Mouse (Mus musculus) heart, postnatal 4 days (tissue): ENCODE results near the gene Megf8. TPM values are rescaled to one million over a fixed set of nuclear protein-coding genes. Genes with fewer than 3 reads are reported as not detected.

Source experiments
- DNase-seq: peaks from one replicate; pipeline ENCODE4 v3.0.0; 2021
- total RNA-seq, 2 experiments: library from RNA; stranded (reverse); gene quantifications; 2 replicates each; pipeline ENCODE4 v1.2.3; 2021

Megf8 gene
- total RNA-seq, 2 experiments from 2014 or later = 26.2 to 29.3 TPM

GRCm38 (mm10) chr7:25279076-25279860 is 37.7 kb upstream of the Megf8 start:
- DNase-seq = peak; percentile 94

DNA sequence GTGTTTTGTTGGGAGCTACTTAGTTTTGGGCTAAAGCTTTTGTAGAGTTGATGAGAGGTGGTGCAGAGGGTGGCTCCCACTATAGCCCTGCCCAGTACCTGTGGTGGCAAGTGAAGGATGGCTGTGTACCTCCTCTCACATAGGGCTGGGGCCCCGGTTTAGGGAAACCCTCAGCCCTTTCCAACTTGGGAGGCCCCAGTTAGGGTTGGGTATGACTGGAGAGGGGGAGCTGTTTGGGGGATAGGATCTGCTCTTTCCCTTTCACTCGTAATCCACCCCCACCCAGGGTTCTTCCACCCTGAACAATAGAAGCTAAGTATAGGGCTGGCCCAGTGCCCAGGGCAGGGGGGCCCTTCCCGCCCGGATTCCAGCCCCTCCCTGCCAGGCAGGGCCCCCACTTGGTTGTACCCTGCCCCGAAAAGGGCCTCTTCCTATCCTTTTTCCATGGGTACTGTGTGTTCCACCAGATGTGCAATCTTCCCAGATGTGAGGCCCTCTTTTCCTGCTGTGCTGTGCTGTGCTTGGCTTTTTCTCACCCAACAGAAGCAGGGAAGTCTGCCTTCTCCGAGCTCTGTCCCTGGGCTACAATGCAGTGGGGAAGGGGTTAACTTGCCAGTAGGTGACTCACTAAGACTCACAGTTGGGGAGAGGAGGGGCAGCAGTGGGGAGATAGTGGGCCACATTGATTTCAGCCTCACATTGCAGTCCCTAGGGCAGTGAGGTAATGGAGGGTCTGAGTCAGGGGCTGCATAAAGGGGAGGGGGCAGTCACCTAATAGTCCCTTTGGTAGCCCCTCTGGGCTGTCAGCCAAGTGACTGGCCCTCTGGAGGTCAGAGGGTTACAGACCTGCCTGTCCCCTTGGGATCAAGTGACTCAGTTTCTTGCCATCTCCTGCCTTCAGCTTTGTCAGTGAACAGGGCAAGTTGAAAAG is 36.8 kb upstream of the Megf8 start:
- peak; percentile 83 for DNase-seq

DNA sequence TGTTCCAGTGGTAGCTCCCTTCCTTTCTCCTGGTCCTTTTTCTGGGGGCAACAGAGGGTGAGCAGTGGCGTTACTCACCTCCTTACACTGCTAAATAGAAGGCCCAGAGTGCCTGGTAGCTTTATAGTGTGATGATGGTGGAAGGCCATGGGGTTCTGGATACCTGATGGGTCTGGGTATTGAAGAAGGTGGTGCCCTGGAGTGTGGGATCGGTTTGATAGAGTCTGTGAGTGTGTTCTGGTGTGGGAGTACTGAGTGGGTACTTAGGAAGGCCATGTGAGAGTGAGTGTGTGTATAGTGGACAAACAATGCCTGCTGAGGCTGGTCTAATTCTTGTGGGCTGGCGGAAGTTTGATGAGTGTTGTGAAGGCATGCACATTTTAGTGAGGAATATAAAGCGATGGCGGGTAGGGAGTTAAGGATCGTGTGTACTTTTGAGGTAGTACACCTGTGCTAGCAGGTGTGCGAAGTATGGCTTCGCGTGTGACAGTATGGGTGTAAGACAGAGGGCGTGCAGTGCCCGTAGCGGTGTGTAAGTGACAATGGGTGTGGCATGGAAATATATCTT is 35.7 kb upstream of the Megf8 start:
- no peak for DNase-seq

DNA sequence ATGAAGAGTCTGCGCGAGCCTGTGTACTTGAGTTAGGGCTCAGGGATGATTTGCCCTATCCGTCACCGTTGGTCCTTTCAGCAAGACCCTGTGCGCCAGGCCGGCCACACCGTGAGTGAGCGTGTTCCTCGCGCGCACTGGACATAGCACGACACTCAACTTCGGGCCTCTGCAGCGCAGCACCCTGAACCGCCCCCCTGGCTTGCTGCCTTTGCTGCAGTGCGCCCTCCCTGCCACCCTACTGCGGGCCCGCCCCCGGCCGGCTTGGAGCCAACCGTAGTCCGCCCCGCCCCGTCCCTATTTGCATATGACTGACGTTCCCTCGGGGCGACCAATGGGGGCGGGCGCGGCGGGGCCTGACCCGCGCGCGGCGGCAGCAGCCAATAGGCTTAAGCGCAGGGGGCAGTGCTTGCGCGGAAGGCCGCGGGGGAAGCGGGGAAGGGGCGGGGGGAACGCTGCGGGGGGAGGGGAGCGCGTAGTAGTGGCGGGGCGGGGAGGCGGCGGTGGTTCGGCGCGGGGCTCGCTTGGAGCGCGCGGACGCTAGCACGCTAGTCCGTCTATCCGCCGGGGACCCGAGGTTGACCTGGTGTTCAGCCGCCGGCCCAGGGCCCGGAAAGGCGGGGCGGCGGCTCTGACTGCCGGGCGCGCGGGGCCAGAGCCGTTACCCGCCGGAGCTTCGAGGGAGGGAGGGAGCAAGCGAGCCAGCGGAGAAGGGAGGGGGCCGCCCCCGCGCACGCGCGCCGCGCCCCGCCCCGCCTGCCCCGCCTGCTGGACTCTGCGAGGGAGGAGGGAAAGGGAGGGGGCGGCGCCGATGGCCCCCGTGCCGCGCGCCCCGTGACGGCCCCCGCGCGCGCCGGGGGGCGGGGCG is 35.0 kb upstream of the Megf8 start:
- peak; percentile 99 for DNase-seq

DNA sequence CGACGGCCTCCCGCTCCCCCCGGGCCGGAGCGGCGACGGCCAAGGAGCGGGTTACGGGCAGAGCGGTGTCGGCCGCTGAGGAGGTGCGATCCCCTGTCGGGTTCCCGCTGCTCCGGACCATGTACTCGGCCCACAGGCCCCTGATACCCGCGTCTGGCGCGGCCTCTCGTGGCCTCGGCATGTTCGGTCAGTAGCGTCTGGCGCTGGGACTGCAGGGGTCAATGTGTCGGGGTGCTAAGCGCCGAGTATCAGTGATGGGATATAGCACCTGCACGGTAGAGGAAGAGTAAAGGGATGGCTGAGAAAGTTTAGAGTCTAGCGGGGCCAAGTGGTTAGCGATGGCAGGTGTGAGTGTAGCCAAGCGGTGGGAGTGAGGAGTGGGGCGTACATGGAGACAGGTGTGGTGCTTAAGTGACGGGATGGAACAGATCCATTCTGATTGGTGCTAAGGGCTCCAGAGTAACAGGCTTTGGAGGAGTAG is 34.2 kb upstream of the Megf8 start:
- DNase-seq = peak; percentile 61

DNA sequence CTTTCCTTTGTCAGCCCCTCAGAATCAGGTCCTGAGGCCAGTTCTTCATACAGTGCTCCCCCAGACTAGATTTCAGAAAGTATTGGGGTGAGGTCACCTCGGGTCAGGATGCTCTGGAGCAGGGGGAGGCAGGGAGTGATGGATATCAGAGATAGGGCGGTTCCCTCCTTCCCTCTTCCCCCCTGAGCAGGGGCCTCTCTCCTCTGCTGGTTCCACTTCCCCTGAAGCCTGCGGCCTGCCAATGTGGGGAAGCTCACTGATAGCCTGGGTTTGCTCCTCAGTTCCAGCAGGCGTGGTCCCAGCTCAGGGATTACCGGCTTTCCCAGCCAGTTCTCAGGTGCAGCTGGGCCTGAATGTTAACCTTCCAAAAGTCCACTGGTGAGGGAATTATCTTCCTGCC is 33.3 kb upstream of the Megf8 start:
- DNase-seq = peak; percentile 39

GRCm38 (mm10) chr7:25284171-25284570 is 32.8 kb upstream of the Megf8 start:
- no peak for DNase-seq

GRCm38 (mm10) chr7:25284766-25285165 is 32.2 kb upstream of the Megf8 start:
- DNase-seq = peak; percentile 38

GRCm38 (mm10) chr7:25285511-25286238 is 31.3 kb upstream of the Megf8 start:
- DNase-seq = no peak

- no peak for DNase-seq
Observed at GRCm38 (mm10) chr7:25286989-25287388, 30.0 kb upstream of the Megf8 start.

GRCm38 (mm10) chr7:25288011-25288410 is 29.0 kb upstream of the Megf8 start:
- no peak for DNase-seq

DNA sequence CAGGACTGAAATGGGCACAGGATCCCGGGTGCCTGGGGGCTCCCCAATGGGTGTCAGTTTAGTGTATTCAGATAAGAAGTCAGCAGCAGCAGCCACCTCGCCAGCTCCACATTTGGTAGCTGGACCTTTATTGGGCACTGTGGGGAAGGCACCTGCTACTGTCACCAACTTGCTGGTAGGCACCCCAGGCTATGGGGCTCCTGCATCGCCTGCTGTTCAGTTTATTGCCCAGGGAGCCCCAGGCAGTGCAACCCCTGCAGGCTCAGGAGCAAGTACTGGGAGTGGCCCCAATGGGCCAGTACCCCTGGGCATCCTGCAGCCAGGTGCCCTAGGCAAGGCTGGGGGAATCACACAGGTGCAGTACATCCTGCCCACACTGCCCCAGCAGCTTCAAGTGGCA is 28.2 kb upstream of the Megf8 start:
- DNase-seq = no peak

DNA sequence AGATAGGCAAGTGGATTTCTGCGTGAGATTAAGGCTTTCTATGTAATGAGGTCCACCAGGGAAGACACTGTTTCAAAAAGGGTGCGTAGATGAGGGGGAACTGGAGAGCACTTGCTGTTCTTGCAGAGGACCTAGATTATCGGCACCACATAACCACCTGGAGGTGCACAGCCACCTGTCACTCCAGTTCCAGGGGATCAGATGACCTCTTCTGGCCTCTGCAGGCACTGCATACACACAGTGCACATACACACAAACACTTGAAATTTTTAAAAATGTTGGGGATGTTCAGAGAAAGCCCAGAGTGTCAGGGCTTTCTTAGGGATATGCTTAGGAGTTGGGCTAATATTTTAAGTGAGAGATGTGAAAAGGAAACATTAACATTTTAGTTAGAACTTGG is 27.0 kb upstream of the Megf8 start:
- no peak for DNase-seq

- DNase-seq = no peak
Observed at GRCm38 (mm10) chr7:25290463-25290862, 26.5 kb upstream of the Megf8 start.

DNA sequence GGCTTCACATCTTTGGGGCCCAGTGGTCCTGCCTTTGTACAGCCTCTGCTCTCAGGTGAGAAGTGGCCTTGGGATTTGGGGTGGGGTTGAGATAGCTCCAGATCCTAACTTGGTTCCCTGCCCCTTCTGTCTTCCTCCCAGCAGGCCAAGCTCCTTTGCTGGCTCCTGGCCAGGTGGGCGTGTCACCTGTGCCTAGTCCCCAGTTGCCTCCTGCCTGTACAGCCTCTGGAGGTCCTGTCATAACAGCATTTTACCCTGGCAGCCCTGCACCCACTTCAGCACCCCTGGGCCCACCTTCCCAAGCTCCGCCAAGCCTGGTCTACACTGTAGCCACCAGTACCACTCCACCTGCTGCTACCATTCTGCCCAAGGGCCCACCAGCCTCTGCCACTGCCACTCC is 26.1 kb upstream of the Megf8 start:
- peak; percentile 70 for DNase-seq

DNA sequence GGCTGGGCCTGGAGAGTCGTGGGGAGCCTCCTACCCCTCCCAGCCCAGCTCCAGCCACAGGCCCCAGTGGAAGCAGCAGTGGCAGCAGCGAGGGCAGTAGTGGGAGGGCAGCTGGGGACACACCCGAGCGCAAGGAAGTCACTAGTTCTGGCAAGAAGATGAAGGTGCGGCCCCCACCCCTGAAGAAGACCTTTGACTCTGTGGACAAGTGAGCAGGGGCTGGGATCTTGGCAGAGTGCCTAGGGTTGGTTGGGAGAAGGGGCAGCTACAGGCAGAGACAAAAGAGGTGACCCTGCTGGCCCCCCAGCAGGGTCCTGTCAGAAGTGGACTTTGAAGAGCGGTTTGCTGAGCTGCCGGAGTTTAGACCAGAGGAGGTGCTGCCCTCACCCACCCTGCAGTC is 24.9 kb upstream of the Megf8 start:
- no peak for DNase-seq

- no peak for DNase-seq
Observed at GRCm38 (mm10) chr7:25293191-25293739, 23.7 kb upstream of the Megf8 start.

DNA sequence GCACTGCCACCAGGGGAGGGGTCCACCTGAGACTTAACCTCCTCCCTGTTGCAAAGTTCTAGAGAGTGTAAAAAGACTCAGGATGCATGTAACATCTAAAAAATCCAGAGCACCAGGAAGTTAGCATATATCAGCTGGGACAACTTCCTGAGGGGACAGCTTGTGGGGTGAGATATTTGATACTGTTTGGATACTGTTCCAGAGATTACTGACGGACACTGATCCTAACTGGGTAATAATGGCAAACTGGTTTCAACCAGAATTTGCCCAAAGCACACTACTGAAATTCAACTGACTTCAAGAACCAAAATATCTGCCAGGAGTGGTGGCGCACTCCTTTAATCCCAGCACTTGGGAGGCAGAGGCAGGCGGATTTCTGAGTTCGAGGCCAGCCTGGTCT is 22.5 kb upstream of the Megf8 start:
- DNase-seq = no peak

GRCm38 (mm10) chr7:25294960-25295722 is 21.8 kb upstream of the Megf8 start:
- DNase-seq = no peak

- DNase-seq = peak; percentile 39
Observed at GRCm38 (mm10) chr7:25296945-25297453, 20.0 kb upstream of the Megf8 start.
